Mouse (Mus musculus): ENCODE data around the gene Adk. TPM values are rescaled to one million over a fixed set of nuclear protein-coding genes. Genes with fewer than 3 reads are reported as not detected.

The Adk gene
- polyA plus RNA-seq, 1 experiment from 2014 or later, result 155 TPM

DNA sequence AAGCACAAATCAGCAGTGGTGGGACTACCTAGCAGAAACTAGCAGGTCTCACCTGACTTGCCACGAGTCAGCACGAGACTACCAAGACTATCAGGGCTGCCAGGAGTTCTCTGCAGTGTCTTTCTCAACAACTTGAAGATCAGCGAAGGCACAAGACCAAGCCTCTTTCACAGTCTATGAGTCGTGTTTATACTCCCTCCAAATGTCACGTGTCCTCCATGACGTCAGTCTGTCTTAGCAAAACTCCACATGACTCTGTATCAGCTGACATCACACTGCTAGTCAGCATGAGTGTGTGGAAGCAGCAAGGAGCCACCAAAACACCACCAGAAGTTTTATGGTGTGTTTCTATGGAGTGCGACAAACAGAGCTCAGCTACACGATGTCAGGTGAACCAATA, 215.9 kb downstream of the Adk start:
- Histone ChIP-seq H3K4me1 (ENCODE audit: control insufficient read depth, insufficient read depth, low read length) (0 out of 2 replicates have a peak, but pooled peaks cover 3% of the 10 kb centered on the region), H3K27ac (ENCODE audit: low read depth, low read length) (no peak overlapping the region), H3K27me3 (ENCODE audit: control insufficient read depth, insufficient read depth, low read length) (no peaks in the 10 kb centered on the region), H3K36me3 (ENCODE audit: control insufficient read depth, insufficient read depth, low read length) (no peaks in the 10 kb centered on the region), H3K9me3 (ENCODE audit: control insufficient read depth, low read length) (no peaks in the 10 kb centered on the region), H3K4me2 (replicated peaks; ENCODE audit: low read depth, low read length) (no peak overlapping the region), H3K4me3 (ENCODE audit: low read length) (no peak overlapping the region), H3K9ac (ENCODE audit: low read depth, low read length) (no peak overlapping the region)
- ATAC-seq (ENCODE audit: low FRiP score, low TSS enrichment), result no peak
- 87% methylated on average over 8 of the region's 8 CpGs for WGBS

DNA sequence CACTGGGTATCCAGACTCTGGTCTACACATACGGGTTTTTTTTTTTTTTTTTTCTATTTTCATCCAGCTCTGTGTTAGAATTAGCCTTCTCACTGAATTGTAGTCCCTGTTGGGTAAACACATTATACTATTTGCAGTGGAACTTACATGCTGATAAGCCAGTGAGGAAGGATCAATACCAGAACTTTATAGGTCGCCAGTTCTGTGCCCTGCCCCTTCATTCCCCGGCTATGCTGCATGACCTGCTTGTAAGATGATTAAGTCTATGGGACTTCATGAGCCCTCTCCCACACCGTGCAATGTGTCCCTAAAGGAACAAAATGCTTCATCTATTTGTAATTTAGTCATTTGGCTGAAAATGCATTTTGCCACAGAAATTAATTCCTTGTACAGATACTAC, 219.1 kb downstream of the Adk start:
- WGBS, result 82% methylated on average over 4 of the region's 4 CpGs
- no peak for ATAC-seq (ENCODE audit: low FRiP score, low TSS enrichment)
- no peak overlapping the region for H3K9ac ChIP-seq (ENCODE audit: low read depth, low read length)

DNA sequence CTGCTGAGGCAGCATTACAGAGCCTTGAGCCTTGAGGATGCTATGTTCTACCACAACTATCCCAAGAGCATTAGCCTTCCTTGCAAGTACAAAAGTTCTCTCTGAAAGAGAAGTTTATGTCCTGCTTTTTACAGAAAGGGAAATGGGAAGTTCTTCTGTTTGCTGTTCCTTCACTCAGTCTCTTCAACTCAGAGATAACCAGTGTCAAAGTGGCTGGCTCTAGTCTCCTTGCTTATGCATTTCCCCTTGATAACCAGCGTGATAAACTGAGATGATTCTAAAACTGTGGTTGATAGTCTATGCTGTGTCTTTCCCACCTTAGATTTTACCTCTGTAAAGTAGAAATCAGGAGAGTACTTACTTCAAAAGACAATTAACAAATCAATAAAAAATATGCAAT, 223.4 kb downstream of the Adk start:
- 0 out of 2 replicates have a peak, but pooled peaks cover 3% of the 10 kb centered on the region for H3K4me1 ChIP-seq (ENCODE audit: control insufficient read depth, insufficient read depth, low read length)
- 88% methylated on average over 1 of the region's 1 CpGs for WGBS
- H3K27ac ChIP-seq (ENCODE audit: low read depth, low read length), result no peak overlapping the region
- H3K9me3 ChIP-seq (ENCODE audit: control insufficient read depth, low read length), result no peaks in the 10 kb centered on the region
- H3K27me3 ChIP-seq (ENCODE audit: control insufficient read depth, insufficient read depth, low read length), result no peaks in the 10 kb centered on the region
- no peak overlapping the region for H3K4me2 ChIP-seq (replicated peaks; ENCODE audit: low read depth, low read length)
- no peak overlapping the region for H3K9ac ChIP-seq (ENCODE audit: low read depth, low read length)
- no peak overlapping the region for H3K4me3 ChIP-seq (ENCODE audit: low read length)
- no peak for ATAC-seq (ENCODE audit: low FRiP score, low TSS enrichment)
- H3K36me3 ChIP-seq (ENCODE audit: control insufficient read depth, insufficient read depth, low read length), result no peaks in the 10 kb centered on the region

More for the DNA sequence above, 219.1 kb downstream of the Adk start:
- Histone ChIP-seq H3K4me2 (replicated peaks; ENCODE audit: low read depth, low read length) (no peak overlapping the region), H3K4me1 (ENCODE audit: control insufficient read depth, insufficient read depth, low read length) (0 out of 2 replicates have a peak, but pooled peaks cover 3% of the 10 kb centered on the region), H3K36me3 (ENCODE audit: control insufficient read depth, insufficient read depth, low read length) (no peaks in the 10 kb centered on the region), H3K27ac (ENCODE audit: low read depth, low read length) (no peak overlapping the region), H3K4me3 (ENCODE audit: low read length) (no peak overlapping the region), H3K9me3 (ENCODE audit: control insufficient read depth, low read length) (no peaks in the 10 kb centered on the region), H3K27me3 (ENCODE audit: control insufficient read depth, insufficient read depth, low read length) (no peaks in the 10 kb centered on the region)

DNA sequence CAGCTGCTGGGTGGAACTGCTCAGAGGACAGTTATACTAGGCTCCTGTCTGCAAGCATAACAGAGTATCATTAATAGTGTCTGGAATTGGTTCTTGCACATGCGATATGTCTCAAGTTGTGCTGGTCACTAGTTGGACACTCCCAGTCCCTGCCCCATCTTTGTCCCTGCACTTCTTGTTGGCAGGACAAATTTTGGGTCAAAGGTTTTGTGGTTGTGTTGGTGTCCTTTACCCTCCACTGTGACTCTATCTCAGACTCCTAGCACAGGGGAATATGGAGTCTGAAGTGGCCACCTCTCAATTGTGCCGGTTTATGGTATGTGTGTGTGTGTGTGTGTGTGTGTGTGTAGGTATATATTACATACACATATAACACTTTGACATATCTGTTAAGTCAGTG, 225.9 kb downstream of the Adk start:
- Histone ChIP-seq H3K9me3 (ENCODE audit: control insufficient read depth, low read length) (no peaks in the 10 kb centered on the region), H3K27me3 (ENCODE audit: control insufficient read depth, insufficient read depth, low read length) (no peaks in the 10 kb centered on the region), H3K4me1 (ENCODE audit: control insufficient read depth, insufficient read depth, low read length) (no peaks in the 10 kb centered on the region), H3K36me3 (ENCODE audit: control insufficient read depth, insufficient read depth, low read length) (no peaks in the 10 kb centered on the region), H3K4me3 (ENCODE audit: low read length) (no peak overlapping the region), H3K9ac (ENCODE audit: low read depth, low read length) (no peak overlapping the region), H3K4me2 (replicated peaks; ENCODE audit: low read depth, low read length) (no peak overlapping the region), H3K27ac (ENCODE audit: low read depth, low read length) (no peak overlapping the region)
- WGBS, result 98% methylated on average over 2 of the region's 2 CpGs
- ATAC-seq (ENCODE audit: low FRiP score, low TSS enrichment), result no peak

DNA sequence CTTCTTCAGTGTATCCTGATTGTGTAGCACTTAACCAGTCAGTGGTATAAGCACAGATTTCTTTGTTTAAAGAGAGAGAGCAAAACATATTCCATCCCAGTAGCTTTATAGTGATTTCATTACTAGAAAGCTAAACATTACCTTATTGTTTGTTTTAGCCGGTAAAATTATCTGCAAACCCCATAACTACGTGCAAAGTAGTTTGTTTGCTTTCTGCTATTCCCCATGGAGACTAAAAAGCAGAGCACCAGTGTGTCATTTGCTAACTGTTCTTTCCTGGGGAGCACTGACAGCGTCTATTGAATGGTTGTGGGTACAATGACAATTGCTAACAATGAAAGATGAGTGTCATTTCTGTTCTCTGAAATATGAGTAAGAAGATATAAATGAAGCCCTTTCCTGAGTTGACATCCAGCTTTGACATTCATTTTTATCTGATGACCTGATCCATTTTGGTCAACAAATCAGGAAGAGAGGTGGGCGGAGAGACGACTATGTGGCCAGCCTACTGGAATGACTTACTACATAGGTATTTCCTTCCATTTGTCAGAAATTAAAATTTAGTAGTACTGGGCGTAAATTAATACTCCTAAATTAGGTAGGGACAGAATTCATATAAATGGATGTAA, 226.6 kb downstream of the Adk start:
- H3K4me2 ChIP-seq (replicated peaks; ENCODE audit: low read depth, low read length), result no peak overlapping the region
- H3K27me3 ChIP-seq (ENCODE audit: control insufficient read depth, insufficient read depth, low read length), result no peaks in the 10 kb centered on the region
- no peak overlapping the region for H3K27ac ChIP-seq (ENCODE audit: low read depth, low read length)
- no peak overlapping the region for H3K9ac ChIP-seq (ENCODE audit: low read depth, low read length)
- H3K4me3 ChIP-seq (ENCODE audit: low read length), result no peak overlapping the region
- H3K9me3 ChIP-seq (ENCODE audit: control insufficient read depth, low read length), result no peaks in the 10 kb centered on the region
- WGBS, result 70% methylated on average over 6 of the region's 6 CpGs
- H3K4me1 ChIP-seq (ENCODE audit: control insufficient read depth, insufficient read depth, low read length), result no peaks in the 10 kb centered on the region
- H3K36me3 ChIP-seq (ENCODE audit: control insufficient read depth, insufficient read depth, low read length), result no peaks in the 10 kb centered on the region
- no peak for ATAC-seq (ENCODE audit: low FRiP score, low TSS enrichment)

DNA sequence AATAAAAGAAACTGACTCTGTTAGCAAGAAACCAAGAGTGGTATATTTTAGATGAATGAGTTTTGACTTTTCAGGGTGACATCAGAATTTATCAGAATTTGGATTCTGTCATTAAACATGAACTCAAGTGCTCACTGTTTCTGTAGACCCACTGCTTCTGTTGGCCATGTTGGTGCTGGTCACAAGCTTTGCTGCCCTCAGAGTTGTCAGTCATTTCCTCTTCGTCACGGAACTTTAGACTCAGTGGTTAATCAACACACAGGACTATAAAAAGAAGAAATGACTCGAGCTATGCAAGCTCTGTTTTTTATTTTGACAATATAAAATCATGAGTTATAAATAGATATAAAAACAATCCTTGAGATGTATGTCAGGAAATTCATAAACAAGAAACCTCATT, 228.1 kb downstream of the Adk start:
- Histone ChIP-seq H3K9ac (ENCODE audit: low read depth, low read length) (no peak overlapping the region), H3K9me3 (ENCODE audit: control insufficient read depth, low read length) (no peaks in the 10 kb centered on the region), H3K27me3 (ENCODE audit: control insufficient read depth, insufficient read depth, low read length) (no peaks in the 10 kb centered on the region), H3K4me3 (ENCODE audit: low read length) (no peak overlapping the region), H3K36me3 (ENCODE audit: control insufficient read depth, insufficient read depth, low read length) (no peaks in the 10 kb centered on the region), H3K4me2 (replicated peaks; ENCODE audit: low read depth, low read length) (no peak overlapping the region), H3K4me1 (ENCODE audit: control insufficient read depth, insufficient read depth, low read length) (no peaks in the 10 kb centered on the region), H3K27ac (ENCODE audit: low read depth, low read length) (no peak overlapping the region)
- ATAC-seq (ENCODE audit: low FRiP score, low TSS enrichment), result no peak
- 46% methylated on average over 3 of the region's 3 CpGs for WGBS

- H3K4me2 ChIP-seq (replicated peaks; ENCODE audit: low read depth, low read length), result no peak overlapping the region
Observed at GRCm38 (mm10) chr14:21281506-21281905, 229.1 kb downstream of the Adk start.

DNA sequence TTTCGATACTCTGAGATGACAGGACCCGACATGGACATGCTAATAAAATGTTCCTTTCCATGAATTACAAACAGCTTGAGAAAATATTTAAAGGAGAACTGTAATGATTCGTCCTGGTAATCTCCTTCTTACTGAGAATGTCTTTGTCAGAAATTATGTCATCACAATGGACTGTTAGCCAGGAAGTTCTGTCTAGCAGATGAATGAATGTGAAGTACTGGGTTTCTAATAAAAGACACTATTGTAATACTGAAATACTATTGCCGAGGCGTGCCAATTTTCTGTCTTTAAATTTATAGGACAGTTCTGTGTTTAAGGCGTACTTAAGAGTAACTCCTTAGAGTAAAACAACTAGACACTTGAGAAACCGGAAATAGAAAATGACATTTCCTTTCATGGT, 231.7 kb downstream of the Adk start:
- Histone ChIP-seq H3K36me3 (ENCODE audit: control insufficient read depth, insufficient read depth, low read length) (no peaks in the 10 kb centered on the region), H3K27me3 (ENCODE audit: control insufficient read depth, insufficient read depth, low read length) (no peaks in the 10 kb centered on the region), H3K4me1 (ENCODE audit: control insufficient read depth, insufficient read depth, low read length) (no peaks in the 10 kb centered on the region), H3K4me2 (replicated peaks; ENCODE audit: low read depth, low read length) (no peak overlapping the region), H3K27ac (ENCODE audit: low read depth, low read length) (no peak overlapping the region), H3K9me3 (ENCODE audit: control insufficient read depth, low read length) (no peaks in the 10 kb centered on the region), H3K4me3 (ENCODE audit: low read length) (no peak overlapping the region), H3K9ac (ENCODE audit: low read depth, low read length) (no peak overlapping the region)
- ATAC-seq (ENCODE audit: low FRiP score, low TSS enrichment), result no peak
- 66% methylated on average over 7 of the region's 7 CpGs for WGBS

More at GRCm38 (mm10) chr14:21281506-21281905, 229.1 kb downstream of the Adk start:
- no peak overlapping the region for H3K27ac ChIP-seq (ENCODE audit: low read depth, low read length)
- H3K9ac ChIP-seq (ENCODE audit: low read depth, low read length), result no peak overlapping the region
- no peaks in the 10 kb centered on the region for H3K4me1 ChIP-seq (ENCODE audit: control insufficient read depth, insufficient read depth, low read length)
- no peaks in the 10 kb centered on the region for H3K9me3 ChIP-seq (ENCODE audit: control insufficient read depth, low read length)
- no peaks in the 10 kb centered on the region for H3K27me3 ChIP-seq (ENCODE audit: control insufficient read depth, insufficient read depth, low read length)
- H3K4me3 ChIP-seq (ENCODE audit: low read length), result no peak overlapping the region
- no peaks in the 10 kb centered on the region for H3K36me3 ChIP-seq (ENCODE audit: control insufficient read depth, insufficient read depth, low read length)
- ATAC-seq (ENCODE audit: low FRiP score, low TSS enrichment), result no peak
- WGBS, result 84% methylated on average over 4 of the region's 4 CpGs

DNA sequence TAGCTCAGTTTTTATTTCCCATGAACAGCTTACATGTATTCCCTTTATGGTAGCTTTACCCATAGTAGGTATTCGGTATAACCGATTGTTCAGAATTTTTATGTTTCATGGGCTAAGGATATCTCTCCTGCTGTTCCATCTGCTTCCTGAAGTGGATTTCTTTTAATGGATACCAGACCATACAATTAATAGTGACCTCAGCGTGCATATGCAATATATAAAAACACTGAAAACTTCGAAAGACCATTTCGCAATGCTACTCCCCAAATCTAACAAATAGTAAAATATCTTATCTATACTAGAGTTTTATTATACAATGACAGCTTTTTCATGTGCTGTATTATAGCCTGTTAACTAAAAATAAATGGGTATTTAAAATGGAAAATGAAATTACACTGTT, 232.5 kb downstream of the Adk start:
- Histone ChIP-seq H3K4me1 (ENCODE audit: control insufficient read depth, insufficient read depth, low read length) (no peaks in the 10 kb centered on the region), H3K27me3 (ENCODE audit: control insufficient read depth, insufficient read depth, low read length) (no peaks in the 10 kb centered on the region), H3K9me3 (ENCODE audit: control insufficient read depth, low read length) (no peaks in the 10 kb centered on the region), H3K4me2 (replicated peaks; ENCODE audit: low read depth, low read length) (no peak overlapping the region), H3K4me3 (ENCODE audit: low read length) (no peak overlapping the region), H3K9ac (ENCODE audit: low read depth, low read length) (no peak overlapping the region), H3K36me3 (ENCODE audit: control insufficient read depth, insufficient read depth, low read length) (no peaks in the 10 kb centered on the region), H3K27ac (ENCODE audit: low read depth, low read length) (no peak overlapping the region)
- no peak for ATAC-seq (ENCODE audit: low FRiP score, low TSS enrichment)
- WGBS, result 70% methylated on average over 5 of the region's 5 CpGs
